Mouse (Mus musculus): Measurements from ENCODE around the gene Palm2. TPM values are rescaled to one million over a fixed set of nuclear protein-coding genes. Genes with fewer than 3 reads are reported as not detected.
"Not testable (repeated sequence)": the region's sequence is repeated elsewhere in the genome, so short reads cannot be mapped to it uniquely, and the experiment has no call there.

The Palm2 gene
- 54.6 and 75.2 TPM in 2 replicates for polyA plus RNA-seq (2011; ENCODE audit: insufficient read length, low read depth, missing spikeins)

GRCm38 (mm10) chr4:57433941-57434704, at the start of gene Palm2:
Gene Palm2 (plus strand): TSS chr4:57434247.
- peak within 1 kb of the TSS; percentile 45 for H3K4me3 ChIP-seq (ENCODE audit: insufficient read depth, low read length)
- 0 out of 2 replicates have a peak, but pooled peaks cover 3% of the 10 kb centered on the region for H3K4me1 ChIP-seq (ENCODE audit: control insufficient read depth, insufficient read depth, low read length)
- H3K27ac ChIP-seq (ENCODE audit: insufficient read depth, low read length): no peak within 1 kb of the TSS
- TF ChIP-seq POLR2A (IDR thresholded peaks at IDR 0.05; ENCODE audit: low read depth, low read length) (no peak), CTCF (IDR thresholded peaks at IDR 0.05; ENCODE audit: borderline replicate concordance, insufficient read depth, low read length) (no peak)

- H3K4me3 ChIP-seq (ENCODE audit: insufficient read depth, low read length): no peak overlapping the region
- TF ChIP-seq POLR2A (IDR thresholded peaks at IDR 0.05; ENCODE audit: low read depth, low read length): no peak
- H3K4me1 ChIP-seq (ENCODE audit: control insufficient read depth, insufficient read depth, low read length): no peaks in the 10 kb centered on the region
- no peak overlapping the region for H3K27ac ChIP-seq (ENCODE audit: insufficient read depth, low read length)
Measured at GRCm38 (mm10) chr4:57384355-57384754, 49.7 kb upstream of the Palm2 start.

- Histone ChIP-seq H3K4me1 (ENCODE audit: control insufficient read depth, insufficient read depth, low read length) (no peaks in the 10 kb centered on the region; the same call in 1 of the 2 replicates), H3K27ac (ENCODE audit: insufficient read depth, low read length) (no peak overlapping the region), H3K4me3 (ENCODE audit: insufficient read depth, low read length) (no peak overlapping the region)
Measured at GRCm38 (mm10) chr4:57391103-57391502, 42.9 kb upstream of the Palm2 start.

GRCm38 (mm10) chr4:57396414-57396813, 37.6 kb upstream of the Palm2 start:
- TF ChIP-seq POLR2A (IDR thresholded peaks at IDR 0.05; ENCODE audit: low read depth, low read length) (no peak), CTCF (IDR thresholded peaks at IDR 0.05; ENCODE audit: borderline replicate concordance, insufficient read depth, low read length) (no peak)
- no peaks in the 10 kb centered on the region; the same call in 1 of the 2 replicates for H3K4me1 ChIP-seq (ENCODE audit: control insufficient read depth, insufficient read depth, low read length)
- no peak overlapping the region for H3K27ac ChIP-seq (ENCODE audit: insufficient read depth, low read length)
- H3K4me3 ChIP-seq (ENCODE audit: insufficient read depth, low read length): no peak overlapping the region

More at GRCm38 (mm10) chr4:57391103-57391502, 42.9 kb upstream of the Palm2 start:
- TF ChIP-seq CTCF (IDR thresholded peaks at IDR 0.05; ENCODE audit: borderline replicate concordance, insufficient read depth, low read length): no peak
- TF ChIP-seq POLR2A (IDR thresholded peaks at IDR 0.05; ENCODE audit: low read depth, low read length): no peak

- not testable (repeated sequence) for H3K27ac ChIP-seq (ENCODE audit: insufficient read depth, low read length); H3K4me1 ChIP-seq (ENCODE audit: control insufficient read depth, insufficient read depth, low read length); H3K4me3 ChIP-seq (ENCODE audit: insufficient read depth, low read length)
Measured at GRCm38 (mm10) chr4:57412385-57412784, 21.7 kb upstream of the Palm2 start.

- H3K4me3 ChIP-seq (ENCODE audit: insufficient read depth, low read length): no peak overlapping the region
- TF ChIP-seq CTCF (IDR thresholded peaks at IDR 0.05; ENCODE audit: borderline replicate concordance, insufficient read depth, low read length): no peak
- no peak overlapping the region for H3K27ac ChIP-seq (ENCODE audit: insufficient read depth, low read length)
- no peaks in the 10 kb centered on the region for H3K4me1 ChIP-seq (ENCODE audit: control insufficient read depth, insufficient read depth, low read length)
Measured at GRCm38 (mm10) chr4:57413016-57413415, 21.0 kb upstream of the Palm2 start.

GRCm38 (mm10) chr4:57413670-57414069, 20.4 kb upstream of the Palm2 start:
- not testable (repeated sequence) for H3K27ac ChIP-seq (ENCODE audit: insufficient read depth, low read length); H3K4me3 ChIP-seq (ENCODE audit: insufficient read depth, low read length); H3K4me1 ChIP-seq (ENCODE audit: control insufficient read depth, insufficient read depth, low read length)

- no peaks in the 10 kb centered on the region for H3K4me1 ChIP-seq (ENCODE audit: control insufficient read depth, insufficient read depth, low read length)
- no peak overlapping the region for H3K4me3 ChIP-seq (ENCODE audit: insufficient read depth, low read length)
- no peak for TF ChIP-seq POLR2A (IDR thresholded peaks at IDR 0.05; ENCODE audit: low read depth, low read length)
- no peak for TF ChIP-seq CTCF (IDR thresholded peaks at IDR 0.05; ENCODE audit: borderline replicate concordance, insufficient read depth, low read length)
- no peak overlapping the region for H3K27ac ChIP-seq (ENCODE audit: insufficient read depth, low read length)
Measured at GRCm38 (mm10) chr4:57424011-57424410, 10.0 kb upstream of the Palm2 start.

- TF ChIP-seq CTCF (IDR thresholded peaks at IDR 0.05; ENCODE audit: borderline replicate concordance, insufficient read depth, low read length) (no peak), POLR2A (IDR thresholded peaks at IDR 0.05; ENCODE audit: low read depth, low read length) (no peak)
- H3K4me1 ChIP-seq (ENCODE audit: control insufficient read depth, insufficient read depth, low read length): no peaks in the 10 kb centered on the region
- H3K27ac ChIP-seq (ENCODE audit: insufficient read depth, low read length): no peak overlapping the region
- no peak overlapping the region for H3K4me3 ChIP-seq (ENCODE audit: insufficient read depth, low read length)
Measured at GRCm38 (mm10) chr4:57428317-57428716, 5.7 kb upstream of the Palm2 start.

GRCm38 (mm10) chr4:57434705-57435360, 786 bp downstream of the Palm2 start:
- TF ChIP-seq CTCF (IDR thresholded peaks at IDR 0.05; ENCODE audit: borderline replicate concordance, insufficient read depth, low read length) (no peak), POLR2A (IDR thresholded peaks at IDR 0.05; ENCODE audit: low read depth, low read length) (no peak)
- H3K4me1 ChIP-seq (ENCODE audit: control insufficient read depth, insufficient read depth, low read length): 0 out of 2 replicates have a peak, but pooled peaks cover 3% of the 10 kb centered on the region
- no peak overlapping the region for H3K27ac ChIP-seq (ENCODE audit: insufficient read depth, low read length)
- peak overlapping the region; percentile 45 for H3K4me3 ChIP-seq (ENCODE audit: insufficient read depth, low read length)

All from embryonic fibroblast, embryonic 13.5 days (primary cell).